Mouse (Mus musculus): ENCODE data around the gene Zfp81. TPM values are rescaled to one million over a fixed set of nuclear protein-coding genes. Genes with fewer than 3 reads are reported as not detected.

Gene Zfp81
- polyA plus RNA-seq (2012; fragmentation: generic; extraction: Trizol): 2.2 TPM

DNA sequence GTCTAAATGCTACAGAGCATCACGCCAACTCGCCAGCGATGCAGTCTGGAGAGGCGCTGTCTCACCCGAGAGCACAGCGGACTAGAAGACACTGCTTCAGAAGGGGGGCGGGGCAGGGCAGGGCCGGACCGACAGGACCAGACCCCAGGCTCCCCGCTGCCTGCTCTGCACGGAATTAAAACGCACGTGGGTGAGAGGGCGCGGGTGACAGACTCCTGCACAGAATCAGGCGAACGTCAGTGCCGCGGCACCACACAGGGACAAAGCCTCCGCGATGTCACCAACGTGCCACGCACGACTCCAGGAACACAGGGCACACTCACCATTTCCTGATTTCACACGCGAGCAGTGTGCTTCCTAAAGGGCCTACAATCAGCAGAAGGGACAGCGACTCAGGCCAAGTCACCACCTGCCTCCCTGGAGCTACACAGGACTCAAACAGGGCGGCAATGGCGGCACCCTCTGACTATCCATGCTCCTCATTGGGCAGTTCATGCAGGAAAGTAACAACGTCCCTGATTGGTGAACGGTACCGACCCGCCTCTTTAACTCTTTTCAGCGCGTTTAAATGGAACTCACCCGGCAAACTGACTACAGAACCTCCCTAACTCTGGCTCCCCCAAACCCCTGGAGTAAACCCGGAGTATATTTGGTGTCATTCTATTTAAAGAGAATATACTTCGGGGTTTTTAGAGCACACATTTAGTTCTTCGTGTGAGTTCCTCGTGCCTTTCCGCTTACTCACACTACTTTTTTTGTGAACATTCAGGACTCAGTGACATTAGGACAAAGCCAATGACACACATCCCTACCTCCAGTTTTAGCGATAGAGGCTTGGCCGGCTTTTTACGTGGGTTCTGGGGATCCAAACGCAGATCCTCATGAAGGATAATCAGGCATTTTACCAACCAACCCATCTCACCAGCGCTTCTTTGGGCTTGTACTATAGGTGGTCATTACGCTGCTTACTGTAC lies at the start of gene Zfp81:
Zfp81 (minus strand) TSS at position 468 of the 974 bp plus-strand sequence.
- TF ChIP-seq POLR2A (IDR thresholded peaks at IDR 0.05; ENCODE audit: insufficient read length, low read depth) (peak; percentile 85), POLR2AphosphoS2 (IDR thresholded peaks at IDR 0.05; ENCODE audit: insufficient read length, low read depth) (peak; percentile 93), E2F4 (IDR thresholded peaks at IDR 0.05; ENCODE audit: insufficient read depth) (peak; percentile 79), MYOD1 (IDR thresholded peaks at IDR 0.05; ENCODE audit: control insufficient read depth in 1 of 3, insufficient read length in 2 of 3, low read depth in 2 of 3) (no peak), MYOG (IDR thresholded peaks at IDR 0.05; ENCODE audit: control insufficient read depth in 1 of 3, insufficient read depth in 1 of 3, insufficient read length in 2 of 3, low read depth in 2 of 3) (no peak)
- Histone ChIP-seq H3K4me2 (ENCODE audit: low read depth) (peak within 1 kb of the TSS; percentile 92), H3K4me3 (peak within 1 kb of the TSS; percentile 86)

DNA sequence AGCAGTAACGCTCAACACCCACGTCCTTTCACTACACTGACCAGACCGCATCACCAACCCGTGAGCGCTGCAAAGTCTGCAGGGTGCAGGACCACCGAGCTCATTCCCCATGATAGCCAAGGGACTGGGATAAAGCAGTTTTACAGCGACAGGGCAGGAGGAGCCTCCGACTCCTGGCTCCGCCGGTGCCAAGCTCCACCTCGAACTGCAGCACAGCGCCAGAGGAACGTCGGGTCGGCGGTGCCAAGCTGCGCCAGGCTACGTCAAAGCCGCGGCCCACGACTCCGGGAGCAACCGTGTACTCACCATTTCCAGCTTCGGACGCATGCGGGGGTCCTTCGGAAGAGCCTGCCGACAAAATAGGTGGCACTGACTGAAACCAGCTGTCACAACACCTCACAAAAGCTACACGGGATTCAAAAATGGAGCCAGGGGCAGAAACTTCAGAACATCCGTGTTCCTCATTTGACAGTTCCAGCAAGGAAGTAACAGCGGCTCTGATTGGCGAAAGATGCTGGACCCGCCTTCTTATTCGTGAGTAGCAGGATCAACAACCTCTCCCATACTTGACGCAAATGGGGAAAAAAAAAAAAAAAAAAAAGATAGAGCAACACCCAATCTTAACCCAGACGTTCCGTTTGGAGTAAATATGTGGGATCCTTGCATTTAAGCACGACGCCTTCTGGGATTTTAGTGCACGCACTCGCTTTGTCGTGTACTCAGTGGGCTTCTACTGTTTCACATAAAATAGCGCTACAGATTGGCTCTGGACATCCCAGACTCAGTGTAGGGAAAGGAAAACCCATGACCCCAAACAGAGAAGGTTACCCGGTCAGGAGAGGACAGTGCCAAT lies 35.7 kb upstream of the Zfp81 start, which contains the start of gene Zfp101:
Zfp101 (minus strand) TSS at position 460 of the 853 bp plus-strand sequence.
- no peaks in the 10 kb centered on the region for H3K36me3 ChIP-seq (ENCODE audit: control insufficient read depth, insufficient read depth)
- H3K4me2 ChIP-seq (ENCODE audit: low read depth): peak within 1 kb of the TSS; percentile 92
- H3K4me3 ChIP-seq: peak within 1 kb of the TSS; percentile 59
- TF ChIP-seq USF1 (IDR thresholded peaks at IDR 0.05; ENCODE audit: low read depth) (no peak), MYOD1 (IDR thresholded peaks at IDR 0.05; ENCODE audit: control insufficient read depth in 1 of 3, insufficient read length in 2 of 3, low read depth in 2 of 3) (peak in 1 of 3 experiments; percentile 5), POLR2A (IDR thresholded peaks at IDR 0.05; ENCODE audit: insufficient read length, low read depth) (peak; percentile 41), E2F4 (IDR thresholded peaks at IDR 0.05; ENCODE audit: insufficient read depth) (peak; percentile 98)
- H3K79me2 ChIP-seq (ENCODE audit: control insufficient read depth, insufficient read depth): peaks cover 48% of the 10 kb centered on the region
- no peaks in the 10 kb centered on the region for H3K27me3 ChIP-seq (ENCODE audit: control insufficient read depth, insufficient read depth, insufficient read length)
- peak within 1 kb of the TSS; percentile 39 for H3ac ChIP-seq (ENCODE audit: control insufficient read depth, insufficient read length)

More for the DNA sequence above, at the start of gene Zfp81:
- Histone ChIP-seq H3ac (ENCODE audit: control insufficient read depth, insufficient read length) (peak within 1 kb of the TSS; percentile 35), H3K79me2 (ENCODE audit: control insufficient read depth, insufficient read depth) (peaks cover 22% of the 10 kb centered on the region), H3K36me3 (ENCODE audit: control insufficient read depth, insufficient read depth) (no peaks in the 10 kb centered on the region), H3K27me3 (ENCODE audit: control insufficient read depth, insufficient read depth, insufficient read length) (no peaks in the 10 kb centered on the region)

DNA sequence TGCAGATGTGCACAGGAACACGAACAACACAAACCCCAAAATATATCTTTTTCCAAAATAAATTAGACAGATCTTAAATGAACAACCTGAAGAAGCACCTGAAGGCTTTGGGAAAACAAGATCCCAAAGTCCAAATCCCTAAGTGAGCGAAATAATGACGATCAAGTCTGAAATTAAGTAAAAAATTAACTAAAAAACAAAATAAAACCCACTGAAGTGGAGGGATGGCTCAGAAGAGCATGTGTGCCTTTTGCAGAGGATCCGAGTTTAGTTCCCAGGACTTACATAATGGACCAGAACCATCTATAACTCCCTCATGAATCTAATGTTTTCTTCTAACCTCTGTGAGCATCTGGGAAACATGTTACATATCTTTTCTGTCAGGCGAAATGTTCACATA lies 33.6 kb upstream of the Zfp81 start:
- Histone ChIP-seq H3K4me2 (ENCODE audit: low read depth) (no peak overlapping the region), H3K4me3 (no peak overlapping the region), H3K79me2 (ENCODE audit: control insufficient read depth, insufficient read depth) (peaks cover 55% of the 10 kb centered on the region), H3K27me3 (ENCODE audit: control insufficient read depth, insufficient read depth, insufficient read length) (no peaks in the 10 kb centered on the region), H3ac (ENCODE audit: control insufficient read depth, insufficient read length) (no peak overlapping the region), H3K36me3 (ENCODE audit: control insufficient read depth, insufficient read depth) (no peaks in the 10 kb centered on the region)
- TF ChIP-seq SRF (IDR thresholded peaks at IDR 0.05; ENCODE audit: control insufficient read depth, insufficient read length, low read depth) (no peak), USF1 (IDR thresholded peaks at IDR 0.05; ENCODE audit: low read depth) (no peak), MYOG (IDR thresholded peaks at IDR 0.05; ENCODE audit: control insufficient read depth in 1 of 3, insufficient read depth in 1 of 3, insufficient read length in 2 of 3, low read depth in 2 of 3) (no peak), E2F4 (IDR thresholded peaks at IDR 0.05; ENCODE audit: insufficient read depth) (no peak), POLR2A (IDR thresholded peaks at IDR 0.05; ENCODE audit: insufficient read length, low read depth) (no peak), TCF12 (IDR thresholded peaks at IDR 0.05; ENCODE audit: insufficient read depth, poor library complexity, severe bottlenecking) (no peak), MAX (IDR thresholded peaks at IDR 0.05; ENCODE audit: low read depth) (no peak), POLR2AphosphoS2 (IDR thresholded peaks at IDR 0.05; ENCODE audit: insufficient read length, low read depth) (no peak), MYOD1 (IDR thresholded peaks at IDR 0.05; ENCODE audit: control insufficient read depth in 1 of 3, insufficient read length in 2 of 3, low read depth in 2 of 3) (no peak), CEBPB (IDR thresholded peaks at IDR 0.05; ENCODE audit: insufficient read depth, poor library complexity, severe bottlenecking) (no peak), TCF3 (IDR thresholded peaks at IDR 0.05; ENCODE audit: insufficient read length, low read depth) (no peak)

DNA sequence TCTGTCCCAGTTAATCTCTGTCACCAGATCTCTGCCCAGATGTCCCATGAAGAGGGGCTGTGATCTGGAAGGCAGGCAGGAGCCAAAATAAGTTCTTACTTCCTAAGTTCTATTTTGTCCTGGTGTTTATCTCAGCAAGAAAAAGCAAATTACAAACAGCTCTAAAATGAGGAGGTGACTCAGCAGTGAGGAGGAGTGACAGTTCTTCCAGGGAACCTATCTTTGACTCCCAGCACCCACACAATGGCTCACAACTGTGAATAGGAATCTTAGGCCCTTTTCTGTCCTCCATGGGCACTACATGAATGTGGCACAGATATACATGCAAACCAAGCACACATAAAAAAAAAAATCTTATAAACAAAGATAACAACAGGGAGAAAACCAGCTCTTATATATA lies 27.0 kb upstream of the Zfp81 start:
- no peak for TF ChIP-seq TCF12 (IDR thresholded peaks at IDR 0.05; ENCODE audit: insufficient read depth, poor library complexity, severe bottlenecking)
- no peak for TF ChIP-seq POLR2AphosphoS2 (IDR thresholded peaks at IDR 0.05; ENCODE audit: insufficient read length, low read depth)
- TF ChIP-seq MYOD1 (IDR thresholded peaks at IDR 0.05; ENCODE audit: control insufficient read depth in 1 of 3, insufficient read length in 2 of 3, low read depth in 2 of 3): no peak
- no peak for TF ChIP-seq TCF3 (IDR thresholded peaks at IDR 0.05; ENCODE audit: insufficient read length, low read depth)
- no peak for TF ChIP-seq E2F4 (IDR thresholded peaks at IDR 0.05; ENCODE audit: insufficient read depth)
- TF ChIP-seq SRF (IDR thresholded peaks at IDR 0.05; ENCODE audit: control insufficient read depth, insufficient read length, low read depth): no peak
- TF ChIP-seq CEBPB (IDR thresholded peaks at IDR 0.05; ENCODE audit: insufficient read depth, poor library complexity, severe bottlenecking): no peak
- TF ChIP-seq REST (IDR thresholded peaks at IDR 0.05; ENCODE audit: insufficient read depth, insufficient read length): no peak
- TF ChIP-seq USF1 (IDR thresholded peaks at IDR 0.05; ENCODE audit: low read depth): no peak
- no peak for TF ChIP-seq MAX (IDR thresholded peaks at IDR 0.05; ENCODE audit: low read depth)
- Histone ChIP-seq H3K79me2 (ENCODE audit: control insufficient read depth, insufficient read depth) (peaks cover 19% of the 10 kb centered on the region), H3ac (ENCODE audit: control insufficient read depth, insufficient read length) (no peak overlapping the region), H3K27me3 (ENCODE audit: control insufficient read depth, insufficient read depth, insufficient read length) (no peaks in the 10 kb centered on the region), H3K4me3 (no peak overlapping the region), H3K4me2 (ENCODE audit: low read depth) (no peak overlapping the region), H3K36me3 (ENCODE audit: control insufficient read depth, insufficient read depth) (peaks cover 34% of the 10 kb centered on the region)

Measured in myocyte (in vitro differentiated cells).